Mouse (Mus musculus) cortical plate, adult 2 months (tissue): ENCODE data around the gene Gm21118.
"Not testable (repeated sequence)": the region's sequence is repeated elsewhere in the genome, so short reads cannot be mapped to it uniquely, and the experiment has no call there.

Experiments used
- CTCF ChIP-seq: fragments of 200-500 bp; IDR thresholded peaks from 2 replicates; pipeline ENCODE4 v1.5.1; 2011; ENCODE audit warnings: mild to moderate bottlenecking, control low read depth, low read length; ENCODE audit not compliant: insufficient read depth; ENCODE audit errors: extremely low read depth
- POLR2A ChIP-seq: fragments of 200-500 bp; IDR thresholded peaks from 2 replicates; pipeline ENCODE4 v1.6.1; 2011; ENCODE audit warnings: mild to moderate bottlenecking, low read length, control low read depth; ENCODE audit not compliant: insufficient read depth; ENCODE audit errors: extremely low read depth

- not testable (repeated sequence) for TF ChIP-seq POLR2A, CTCF
Observed at GRCm38 (mm10) chrY:70273542-70273941, at the start of gene Gm21118.
